24 mouse cellular contexts compared by ENCODE assay signal in genomic region chr16:66168289-66168688, GRCm38 (mm10).
"Had no signal": no experiment of that assay in that cellular context is flagged by ENCODE, and none has a peak within 500 bp of the region (broad histone marks: within the 10 kb centered on the region; RNA-seq: fewer than 3 reads in every experiment).

No protein-coding gene starts in this region.

- H3K27me3 ChIP-seq: heart, embryonic 12.5 days; hindbrain, embryonic 12.5 days; intestine, embryonic 15.5 days; limb, embryonic 12.5 days had no signal

- ATAC-seq: hindbrain, embryonic 16.5 days; inflammation-experienced regulatory T-cells, adult 6 months; intestine, embryonic 15.5 days; intestine, postnatal 0 days had no signal

- H3K4me2 ChIP-seq: heart, embryonic 12.5 days; hindbrain, embryonic 12.5 days; hindbrain, embryonic 14.5 days; intestine, embryonic 15.5 days; limb, embryonic 12.5 days; liver, embryonic 11.5 days had no signal

- H3K4me1 ChIP-seq: heart, embryonic 10.5 days; heart, embryonic 12.5 days; hindbrain, embryonic 10.5 days; hindbrain, embryonic 12.5 days; intestine, embryonic 15.5 days; limb, embryonic 10.5 days; limb, embryonic 12.5 days had no signal

- H3K4me3 ChIP-seq: heart, embryonic 10.5 days; heart, embryonic 12.5 days; hindbrain, embryonic 10.5 days; hindbrain, embryonic 12.5 days; intestine, embryonic 15.5 days; layer of hippocampus, adult 2 months; left cerebral cortex, adult 2 months; limb, embryonic 10.5 days; limb, embryonic 12.5 days had no signal

- H3K9me3 ChIP-seq: heart, embryonic 10.5 days; heart, embryonic 12.5 days; hindbrain, embryonic 10.5 days; hindbrain, embryonic 12.5 days; intestine, embryonic 15.5 days; limb, embryonic 10.5 days; limb, embryonic 12.5 days had no signal

- H3K36me3 ChIP-seq: heart, embryonic 10.5 days; heart, embryonic 12.5 days; hindbrain, embryonic 10.5 days; hindbrain, embryonic 12.5 days; intestine, embryonic 15.5 days; limb, embryonic 10.5 days; limb, embryonic 12.5 days had no signal

- H3K9ac ChIP-seq: heart, embryonic 12.5 days; hindbrain, embryonic 12.5 days; hindbrain, embryonic 14.5 days; intestine, embryonic 15.5 days; limb, embryonic 12.5 days had no signal

- H3K27ac ChIP-seq: heart, embryonic 10.5 days; hindbrain, embryonic 10.5 days; hindbrain, embryonic 12.5 days; hindbrain, embryonic 14.5 days; intestine, embryonic 15.5 days; layer of hippocampus, adult 2 months; left cerebral cortex, adult 2 months; limb, embryonic 10.5 days; limb, embryonic 12.5 days had no signal

- DNase-seq: gastrocnemius, postnatal 14 days; heart, adult 18-20 months; heart, postnatal 10 days; heart, postnatal 4 days; kidney, adult 18-20 months; kidney, adult 8-10 months; kidney, postnatal 10 days; kidney, postnatal 25 days; kidney, postnatal 4 days; liver had no signal
